Mouse (Mus musculus) myocyte (in vitro differentiated cells): ENCODE results near the gene Rit1.

Experiments used
- CEBPB ChIP-seq: IDR thresholded peaks from 2 replicates; pipeline ENCODE4 v1.6.1; 2011; ENCODE audit warnings: mild to moderate bottlenecking, moderate library complexity; ENCODE audit not compliant: poor library complexity, insufficient read depth, severe bottlenecking
- E2F4 ChIP-seq: IDR thresholded peaks from one replicate; pipeline ENCODE4 v1.6.1; 2011; ENCODE audit warnings: mild to moderate bottlenecking, control low read depth, moderate library complexity; ENCODE audit not compliant: insufficient read depth
- MYOD1 ChIP-seq, 3 experiments: IDR thresholded peaks; one replicate each; pipeline ENCODE4 v1.6.1; 2011; ENCODE audit warnings: control low read depth in 2 of 3, low read depth in 2 of 3, mild to moderate bottlenecking in 2 of 3, moderate library complexity in 1 of 3; ENCODE audit not compliant: insufficient read length in 2 of 3, control insufficient read depth in 1 of 3
- MYOG ChIP-seq, 3 experiments: IDR thresholded peaks; one replicate each; pipeline ENCODE4 v1.6.1; 2011; ENCODE audit warnings: control low read depth in 2 of 3, low read depth in 2 of 3, mild to moderate bottlenecking in 2 of 3; ENCODE audit not compliant: insufficient read length in 2 of 3, control insufficient read depth in 1 of 3, insufficient read depth in 1 of 3
- POLR2A ChIP-seq: IDR thresholded peaks from one replicate; pipeline ENCODE4 v1.6.1; 2011; ENCODE audit warnings: low read depth, mild to moderate bottlenecking, control low read depth, moderate library complexity; ENCODE audit not compliant: insufficient read length
- POLR2AphosphoS2 ChIP-seq: IDR thresholded peaks from one replicate; pipeline ENCODE4 v1.6.1; 2011; ENCODE audit warnings: low read depth, control low read depth; ENCODE audit not compliant: insufficient read length
- REST ChIP-seq: IDR thresholded peaks from one replicate; pipeline ENCODE4 v1.6.1; 2011; ENCODE audit warnings: mild to moderate bottlenecking, control low read depth, moderate library complexity; ENCODE audit not compliant: insufficient read depth, insufficient read length
- USF1 ChIP-seq: IDR thresholded peaks from one replicate; pipeline ENCODE4 v1.6.1; 2011; ENCODE audit warnings: low read depth, mild to moderate bottlenecking, control low read depth, moderate library complexity

- no peak for TF ChIP-seq MYOG (IDR thresholded peaks at IDR 0.05; ENCODE audit: control insufficient read depth in 1 of 3, insufficient read depth in 1 of 3, insufficient read length in 2 of 3, low read depth in 2 of 3)
- TF ChIP-seq USF1 = no peak
- no peak for TF ChIP-seq REST
- no peak for TF ChIP-seq POLR2A
- no peak for TF ChIP-seq MYOD1 (IDR thresholded peaks at IDR 0.05; ENCODE audit: control insufficient read depth in 1 of 3, insufficient read length in 2 of 3, low read depth in 2 of 3)
- TF ChIP-seq CEBPB = no peak
- no peak for TF ChIP-seq POLR2AphosphoS2
- no peak for TF ChIP-seq E2F4
These were observed 18.6 kb upstream of the Rit1 start for GRCm38 (mm10) chr3:88698051-88698450.
